Mouse (Mus musculus) brain, embryonic 14.5 days (tissue): Measurements from ENCODE around the gene Slc10a6. TPM values are rescaled to one million over a fixed set of nuclear protein-coding genes. Genes with fewer than 3 reads are reported as not detected.

Experiments used
- DNase-seq: peaks from one replicate; pipeline ENCODE4 v3.0.0-alpha.2; 2011; ENCODE audit warnings: low read depth
- CTCF ChIP-seq: fragments of 200-500 bp; IDR thresholded peaks from 2 replicates; pipeline ENCODE4 v1.5.1; 2012; ENCODE audit warnings: inconsistent platforms, mild to moderate bottlenecking, moderate library complexity, borderline replicate concordance; ENCODE audit not compliant: insufficient read depth, insufficient read length; ENCODE audit errors: extremely low read depth
- POLR2A ChIP-seq: fragments of 200-500 bp; IDR thresholded peaks from 2 replicates; pipeline ENCODE4 v1.6.1; 2012; ENCODE audit warnings: mild to moderate bottlenecking, inconsistent platforms, borderline replicate concordance; ENCODE audit not compliant: poor library complexity, insufficient read depth, insufficient read length, severe bottlenecking; ENCODE audit errors: extremely low read depth
- polyA plus RNA-seq: library from polyadenylated mRNA; depleted of rRNA; stranded (reverse); fragments of >200 nt; gene quantifications from 2 replicates; pipeline ENCODE4 v1.2.3, GENCODE M21; 2012; rRNA removed

Slc10a6 gene
- polyA plus RNA-seq, 1 experiment, result 0.25 TPM

DNA sequence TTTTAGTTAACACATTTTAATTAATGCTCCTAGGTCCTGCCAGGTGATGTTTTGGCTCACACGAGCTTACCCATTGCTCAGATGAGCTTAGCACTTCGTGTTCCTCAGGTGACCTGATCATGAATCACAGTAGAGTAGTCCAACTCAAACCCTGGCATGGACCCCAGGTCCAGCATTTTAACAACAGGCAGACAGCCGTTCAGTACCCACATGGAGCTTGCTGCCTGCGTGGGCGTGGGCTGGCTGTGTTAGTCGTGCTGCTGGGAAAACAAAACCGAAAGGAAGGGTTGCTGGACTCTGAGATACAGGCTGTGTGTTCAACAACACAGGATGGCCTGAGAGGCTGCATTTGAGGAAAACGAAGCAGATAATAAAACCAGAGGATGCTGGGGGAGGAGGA, 36.5 kb downstream of the Slc10a6 start:
- no peak for DNase-seq
- TF ChIP-seq POLR2A, result no peak
- TF ChIP-seq CTCF, result no peak

DNA sequence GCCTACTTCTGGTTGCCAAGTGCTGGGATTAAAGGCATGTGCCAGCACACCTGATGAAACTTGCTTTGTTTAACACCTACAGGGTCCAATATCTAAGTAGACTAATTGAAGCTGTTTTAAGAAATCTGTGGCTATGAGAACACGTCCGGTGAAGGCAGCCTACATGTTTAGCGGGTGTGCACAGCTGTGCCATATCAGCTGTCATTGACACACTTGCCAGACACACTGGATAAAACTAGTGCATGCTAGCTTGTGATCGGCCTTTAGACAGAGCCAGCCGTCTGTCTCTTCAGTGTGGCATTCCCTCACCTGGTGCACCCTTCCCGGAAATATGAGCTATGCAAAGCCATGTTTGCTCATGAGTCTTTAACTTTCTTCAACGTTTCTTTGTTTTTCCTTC, 37.4 kb downstream of the Slc10a6 start:
- no peak for TF ChIP-seq CTCF
- no peak for TF ChIP-seq POLR2A
- DNase-seq, result no peak

- DNase-seq, result no peak
- TF ChIP-seq POLR2A (no peak), CTCF (peak; percentile 41; the same call in 1 of the 2 replicates)
Observed at GRCm38 (mm10) chr5:103587219-103587618, 42.0 kb downstream of the Slc10a6 start.

GRCm38 (mm10) chr5:103579680-103580420, 49.4 kb downstream of the Slc10a6 start:
- DNase-seq, result peak; percentile 58
- TF ChIP-seq CTCF (no peak), POLR2A (no peak)

- DNase-seq, result no peak
- no peak for TF ChIP-seq CTCF
- TF ChIP-seq POLR2A, result no peak
Observed at GRCm38 (mm10) chr5:103569446-103569845, 59.8 kb downstream of the Slc10a6 start.

GRCm38 (mm10) chr5:103568034-103568433, 61.2 kb downstream of the Slc10a6 start:
- no peak for DNase-seq
- no peak for TF ChIP-seq CTCF

DNA sequence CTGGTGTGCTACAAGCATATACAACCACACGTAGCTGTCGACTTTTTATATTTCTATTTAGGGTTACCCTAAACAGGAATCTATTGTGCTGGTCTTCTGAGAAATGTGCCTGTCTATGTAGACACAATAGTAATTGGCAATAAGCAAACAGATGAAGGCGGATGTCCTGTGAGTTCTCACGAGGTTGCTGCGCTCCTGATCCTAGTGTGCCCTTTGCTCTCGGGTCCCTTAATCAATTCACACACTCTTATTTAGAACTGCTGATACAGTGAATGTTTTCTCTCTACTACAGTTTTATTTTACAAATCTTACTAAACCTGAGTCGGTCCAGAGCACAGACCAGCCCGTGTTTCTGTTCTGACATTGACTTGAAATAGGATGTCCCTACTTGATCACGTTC, 68.7 kb downstream of the Slc10a6 start:
- no peak for TF ChIP-seq CTCF
- DNase-seq, result no peak

Other genes starting within 250 kb of the Slc10a6 start
- gene Ptpn13, start 204.2 kb downstream of the Slc10a6 start, polyA plus RNA-seq, result 13.0 and 15.9 TPM in 2 replicates
- 0.18 and 0.24 TPM in 2 replicates for gene 1700016H13Rik, start 26.6 kb upstream of the Slc10a6 start, polyA plus RNA-seq
- gene Aff1, start 63.0 kb upstream of the Slc10a6 start, polyA plus RNA-seq, result 0.91 and 2.9 TPM in 2 replicates